Mouse (Mus musculus): ENCODE results near the gene Mctp1. TPM values are rescaled to one million over a fixed set of nuclear protein-coding genes. Genes with fewer than 3 reads are reported as not detected.

Gene Mctp1
- polyA plus RNA-seq, 1 experiment from 2014 or later, result 0.38 TPM

DNA sequence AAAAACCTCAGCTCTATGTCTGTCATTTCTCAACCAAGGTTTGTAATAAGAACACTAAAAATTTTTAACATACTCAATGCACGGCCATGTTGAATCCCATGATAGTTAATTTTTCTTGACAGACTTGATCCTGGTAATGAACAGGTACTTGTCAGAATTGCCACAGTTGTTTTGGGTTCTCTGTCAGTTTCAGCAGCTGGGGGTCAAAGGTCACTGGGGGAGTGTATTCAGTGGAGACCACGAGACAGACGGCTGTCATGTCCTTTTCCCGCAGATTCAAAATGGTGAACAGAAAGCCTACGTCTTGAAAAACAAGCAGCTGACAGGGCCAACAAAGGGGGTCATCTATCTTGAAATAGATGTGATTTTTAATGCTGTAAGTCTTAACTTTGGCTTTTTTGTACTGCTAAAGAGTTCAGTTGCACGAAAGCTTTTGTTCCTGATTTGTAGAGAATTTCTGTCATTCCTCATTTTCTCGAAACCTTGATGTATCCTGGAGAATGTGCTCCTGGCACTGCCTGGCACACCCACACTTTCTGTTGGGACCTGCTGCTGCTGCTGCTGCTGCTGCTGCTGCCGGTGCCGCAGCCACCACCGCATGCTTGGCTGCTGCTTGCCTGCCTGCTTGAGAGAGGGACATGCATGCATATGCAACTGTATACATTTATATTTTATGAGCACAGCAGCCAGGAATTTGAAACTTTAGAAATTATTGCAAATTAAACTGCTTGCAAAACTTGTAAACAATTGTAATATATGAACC lies 440.8 kb downstream of the Mctp1 start:
- Histone ChIP-seq H3K4me1 (replicated peaks) (no peaks in the 10 kb centered on the region), H3K36me3 (no peaks in the 10 kb centered on the region), H3K4me2 (no peak overlapping the region), H3K27ac (ENCODE audit: poor library complexity, severe bottlenecking) (no peak overlapping the region), H3K4me3 (no peak overlapping the region), H3K9me3 (replicated peaks) (no peaks in the 10 kb centered on the region), H3K27me3 (replicated peaks) (no peaks in the 10 kb centered on the region), H3K9ac (no peak overlapping the region)
- WGBS, result 68% methylated on average over 10 of the region's 10 CpGs
- no peak for ATAC-seq (ENCODE audit: insufficient number of reproducible peaks, low FRiP score)

DNA sequence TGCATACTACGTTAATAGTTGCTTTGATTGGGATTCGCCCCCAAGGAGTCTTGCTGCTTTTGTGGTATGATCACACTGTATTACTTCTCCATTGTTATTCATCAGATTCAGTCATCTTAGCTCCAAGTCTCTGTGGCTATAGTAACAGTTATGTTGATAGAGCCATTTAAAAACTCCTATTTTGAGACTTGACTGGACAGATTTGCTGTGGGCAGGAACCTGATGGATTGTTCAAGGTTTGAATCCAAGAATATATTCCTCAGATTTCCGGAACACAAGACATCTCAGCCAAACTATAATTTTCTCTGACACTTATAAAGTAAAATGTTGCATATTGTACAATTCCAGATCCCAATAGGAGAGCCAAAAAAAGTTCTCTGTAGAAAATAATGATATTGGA lies 443.4 kb downstream of the Mctp1 start:
- 81% methylated on average over 3 of the region's 3 CpGs for whole genome bisulfite sequencing
- Histone ChIP-seq H3K9ac (no peak overlapping the region), H3K4me3 (no peak overlapping the region), H3K9me3 (replicated peaks) (no peaks in the 10 kb centered on the region), H3K4me1 (replicated peaks) (no peaks in the 10 kb centered on the region), H3K27me3 (replicated peaks) (no peaks in the 10 kb centered on the region), H3K27ac (ENCODE audit: poor library complexity, severe bottlenecking) (no peak overlapping the region), H3K4me2 (no peak overlapping the region), H3K36me3 (no peaks in the 10 kb centered on the region)
- ATAC-seq (ENCODE audit: insufficient number of reproducible peaks, low FRiP score), result no peak

DNA sequence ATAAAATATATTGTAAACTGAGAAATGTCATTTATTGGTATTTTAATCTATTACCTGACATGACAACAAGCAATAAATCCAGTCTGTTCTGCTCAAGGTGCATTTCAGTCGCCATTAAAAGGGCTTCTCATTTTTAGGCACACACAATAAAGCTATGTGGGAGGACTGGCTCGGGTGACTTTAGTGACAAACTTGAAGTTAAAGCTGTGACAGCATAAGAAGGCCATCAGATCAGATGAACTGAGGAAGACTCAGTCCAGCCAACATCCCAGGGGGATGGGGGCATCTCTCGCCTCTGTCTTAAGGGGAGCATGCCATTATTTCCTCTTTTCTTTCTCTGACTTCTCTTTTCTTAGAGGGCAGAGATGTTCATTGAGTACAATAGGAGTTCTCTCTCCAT lies 453.7 kb downstream of the Mctp1 start:
- H3K27ac ChIP-seq (ENCODE audit: poor library complexity, severe bottlenecking), result no peak overlapping the region
- H3K9ac ChIP-seq, result no peak overlapping the region
- H3K36me3 ChIP-seq, result no peaks in the 10 kb centered on the region
- no peaks in the 10 kb centered on the region for H3K4me1 ChIP-seq (replicated peaks)
- no peak overlapping the region for H3K4me3 ChIP-seq
- no peak for ATAC-seq (ENCODE audit: insufficient number of reproducible peaks, low FRiP score)
- no peaks in the 10 kb centered on the region for H3K9me3 ChIP-seq (replicated peaks)
- WGBS, result 66% methylated on average over 3 of the region's 3 CpGs
- no peaks in the 10 kb centered on the region for H3K27me3 ChIP-seq (replicated peaks)
- H3K4me2 ChIP-seq, result no peak overlapping the region

DNA sequence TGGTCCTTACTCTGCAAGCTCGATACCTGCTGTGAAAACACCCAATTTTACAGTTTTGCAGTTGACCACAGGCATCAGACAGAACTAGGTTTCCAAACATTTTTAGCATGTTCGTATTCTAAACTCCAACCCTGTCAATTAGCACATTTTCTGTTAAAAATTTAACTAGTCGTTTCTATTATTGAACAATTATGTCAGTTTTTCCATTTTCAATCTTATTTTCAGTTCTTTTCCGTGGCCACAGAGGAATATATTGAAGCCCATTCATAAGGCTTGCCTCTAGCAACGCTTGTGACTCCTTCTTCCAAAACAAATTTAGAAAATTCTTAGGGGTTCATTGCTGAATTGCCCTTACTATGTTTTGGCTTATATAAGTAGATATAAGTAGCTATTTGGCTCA lies 456.4 kb downstream of the Mctp1 start:
- H3K27me3 ChIP-seq (replicated peaks), result no peaks in the 10 kb centered on the region
- H3K36me3 ChIP-seq, result no peaks in the 10 kb centered on the region
- no peak overlapping the region for H3K4me2 ChIP-seq
- no peak for ATAC-seq (ENCODE audit: insufficient number of reproducible peaks, low FRiP score)
- 69% methylated on average over 5 of the region's 5 CpGs for WGBS
- no peak overlapping the region for H3K4me3 ChIP-seq
- no peaks in the 10 kb centered on the region for H3K9me3 ChIP-seq (replicated peaks)
- H3K4me1 ChIP-seq (replicated peaks), result no peaks in the 10 kb centered on the region
- H3K27ac ChIP-seq (ENCODE audit: poor library complexity, severe bottlenecking), result no peak overlapping the region
- no peak overlapping the region for H3K9ac ChIP-seq

DNA sequence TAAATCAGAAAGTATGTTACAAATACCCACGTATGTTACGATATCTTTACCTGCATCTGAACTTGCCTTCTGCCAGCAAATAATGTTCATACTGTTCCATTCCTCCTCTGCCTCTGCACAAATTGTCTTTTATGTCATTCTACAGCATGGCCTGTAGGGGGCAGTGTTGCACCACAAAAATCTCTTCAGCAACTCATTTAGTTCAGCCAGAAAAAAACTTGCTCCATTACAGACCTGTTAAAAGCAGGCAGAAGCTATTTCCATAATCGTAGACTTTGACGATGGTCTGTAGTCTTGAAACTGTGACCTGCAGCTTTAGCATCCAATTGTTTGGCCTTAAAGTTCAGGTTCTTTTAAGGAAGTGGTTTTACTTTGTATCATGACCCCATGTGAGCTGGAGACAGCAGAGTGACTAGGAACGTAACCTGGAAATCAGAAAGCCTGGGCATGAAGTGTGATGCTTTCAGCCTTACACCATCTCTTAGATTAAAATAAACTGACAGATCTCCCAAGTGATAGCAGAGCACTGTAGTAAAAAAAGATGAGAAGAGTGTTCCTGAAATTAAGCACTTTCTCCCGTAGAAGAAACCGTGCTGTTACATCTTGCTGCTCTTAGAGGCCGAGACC lies 460.4 kb downstream of the Mctp1 start:
- Histone ChIP-seq H3K27ac (ENCODE audit: poor library complexity, severe bottlenecking) (no peak overlapping the region), H3K9me3 (replicated peaks) (no peaks in the 10 kb centered on the region), H3K4me2 (no peak overlapping the region), H3K4me3 (no peak overlapping the region), H3K27me3 (replicated peaks) (no peaks in the 10 kb centered on the region), H3K36me3 (no peaks in the 10 kb centered on the region), H3K9ac (no peak overlapping the region), H3K4me1 (replicated peaks) (peaks cover 7% of the 10 kb centered on the region)
- WGBS, result 46% methylated on average over 8 of the region's 8 CpGs
- ATAC-seq (ENCODE audit: insufficient number of reproducible peaks, low FRiP score), result no peak

DNA sequence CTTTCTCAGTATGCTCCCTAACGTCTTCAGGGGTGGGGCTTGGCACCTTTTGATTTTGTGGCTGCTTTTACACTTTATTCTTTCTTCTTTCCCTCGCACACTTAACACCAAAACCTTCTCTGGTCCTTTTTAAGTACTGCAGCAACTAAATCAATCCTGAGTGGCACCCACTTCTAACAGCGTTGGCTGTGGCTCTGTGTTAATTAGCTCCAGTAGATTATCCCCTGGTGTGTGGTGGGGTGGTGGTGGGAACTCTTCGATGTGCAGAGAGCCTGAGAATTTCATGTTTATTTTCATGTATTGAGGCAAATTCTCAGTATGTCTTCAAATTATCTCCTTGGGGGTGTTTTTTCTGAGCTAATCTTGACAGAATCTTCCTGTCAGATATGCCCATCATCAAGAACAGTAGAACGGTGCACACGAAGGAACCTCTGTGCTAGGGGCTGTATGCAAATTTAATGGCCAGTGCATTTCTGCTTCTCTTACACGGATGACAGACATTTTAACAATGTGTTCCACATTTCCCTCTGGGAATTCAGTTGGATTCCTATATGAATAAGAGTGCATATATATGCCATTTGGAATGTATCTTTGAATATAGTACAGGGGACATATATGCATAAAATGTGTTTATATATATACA lies 466.2 kb downstream of the Mctp1 start:
- H3K27me3 ChIP-seq (replicated peaks), result no peaks in the 10 kb centered on the region
- no peaks in the 10 kb centered on the region for H3K36me3 ChIP-seq
- H3K27ac ChIP-seq (ENCODE audit: poor library complexity, severe bottlenecking), result no peak overlapping the region
- no peak for ATAC-seq (ENCODE audit: insufficient number of reproducible peaks, low FRiP score)
- no peaks in the 10 kb centered on the region for H3K9me3 ChIP-seq (replicated peaks)
- no peak overlapping the region for H3K9ac ChIP-seq
- peaks cover 7% of the 10 kb centered on the region for H3K4me1 ChIP-seq (replicated peaks)
- no peak overlapping the region for H3K4me3 ChIP-seq
- WGBS, result 36% methylated on average over 7 of the region's 7 CpGs
- H3K4me2 ChIP-seq, result no peak overlapping the region

DNA sequence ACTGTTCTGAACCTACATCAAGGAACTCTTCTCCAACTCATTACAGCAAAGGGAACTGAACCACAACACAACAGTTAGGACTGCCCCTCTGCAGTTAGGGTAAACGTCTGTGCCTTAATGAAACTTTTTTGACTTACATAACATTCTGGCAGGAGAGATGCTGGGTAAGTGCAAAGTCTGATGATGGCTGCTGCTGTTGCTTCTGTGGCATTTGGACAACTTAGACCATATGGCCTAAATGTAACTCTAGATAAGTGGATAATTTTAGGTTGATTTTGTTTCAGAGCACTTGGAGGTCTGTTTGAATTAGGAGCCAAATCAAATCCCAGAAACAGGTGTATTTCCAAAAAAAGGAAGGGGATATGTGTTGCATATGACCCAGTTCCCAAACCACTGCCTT lies 470.0 kb downstream of the Mctp1 start:
- no peak overlapping the region for H3K27ac ChIP-seq (ENCODE audit: poor library complexity, severe bottlenecking)
- no peak overlapping the region for H3K9ac ChIP-seq
- no peak for ATAC-seq (ENCODE audit: insufficient number of reproducible peaks, low FRiP score)
- no peaks in the 10 kb centered on the region for H3K27me3 ChIP-seq (replicated peaks)
- H3K9me3 ChIP-seq (replicated peaks), result no peaks in the 10 kb centered on the region
- WGBS, result 48% methylated on average over 1 of the region's 1 CpGs
- H3K4me2 ChIP-seq, result no peak overlapping the region
- peaks cover 5% of the 10 kb centered on the region for H3K4me1 ChIP-seq (replicated peaks)
- no peak overlapping the region for H3K4me3 ChIP-seq
- H3K36me3 ChIP-seq, result no peaks in the 10 kb centered on the region

DNA sequence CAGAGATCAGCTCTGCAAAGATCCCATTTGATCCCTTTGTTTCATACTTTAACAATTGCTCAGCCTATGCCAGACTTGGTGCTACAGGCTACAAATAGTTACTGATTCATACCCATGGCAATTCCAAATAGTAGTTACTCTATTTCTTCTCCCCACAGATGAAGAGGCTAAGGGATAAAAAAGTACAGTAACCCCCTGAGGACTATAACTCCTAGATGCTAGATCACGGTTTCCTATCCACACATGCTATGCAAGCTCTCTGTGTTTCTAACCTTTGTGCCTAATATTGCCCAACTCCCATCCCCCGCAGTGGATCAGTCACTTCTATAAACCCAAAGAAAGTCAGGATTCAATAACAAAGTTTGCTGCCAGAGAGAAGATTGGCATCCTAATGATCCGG lies 470.7 kb downstream of the Mctp1 start:
- no peak overlapping the region for H3K4me2 ChIP-seq
- H3K36me3 ChIP-seq, result no peaks in the 10 kb centered on the region
- H3K9me3 ChIP-seq (replicated peaks), result no peaks in the 10 kb centered on the region
- WGBS, result 85% methylated on average over 3 of the region's 3 CpGs
- H3K27ac ChIP-seq (ENCODE audit: poor library complexity, severe bottlenecking), result no peak overlapping the region
- H3K4me3 ChIP-seq, result no peak overlapping the region
- H3K9ac ChIP-seq, result no peak overlapping the region
- ATAC-seq (ENCODE audit: insufficient number of reproducible peaks, low FRiP score), result no peak
- H3K27me3 ChIP-seq (replicated peaks), result no peaks in the 10 kb centered on the region
- H3K4me1 ChIP-seq (replicated peaks), result peaks cover 5% of the 10 kb centered on the region

DNA sequence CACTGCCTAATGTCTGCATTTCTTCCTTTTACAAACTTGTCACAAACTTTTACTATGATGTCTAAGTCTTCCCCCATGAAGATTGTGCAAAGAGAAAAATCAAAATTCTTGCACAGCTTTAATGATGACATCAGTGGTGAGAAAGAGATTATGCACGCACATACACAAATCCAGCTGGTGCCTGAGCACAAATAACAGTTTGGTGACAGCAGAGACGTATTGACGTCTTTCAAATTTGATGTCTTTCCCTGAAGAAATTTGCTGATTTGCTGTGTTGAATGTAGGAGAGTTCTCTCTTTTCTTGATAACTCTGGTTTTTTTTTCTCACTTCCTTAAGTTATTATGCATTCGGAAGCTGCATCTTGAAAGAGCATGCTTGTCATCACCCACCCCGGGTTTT lies 472.7 kb downstream of the Mctp1 start:
- H3K4me1 ChIP-seq (replicated peaks), result peaks cover 5% of the 10 kb centered on the region
- ATAC-seq (ENCODE audit: insufficient number of reproducible peaks, low FRiP score), result no peak
- H3K27me3 ChIP-seq (replicated peaks), result no peaks in the 10 kb centered on the region
- no peak overlapping the region for H3K9ac ChIP-seq
- H3K4me2 ChIP-seq, result no peak overlapping the region
- H3K9me3 ChIP-seq (replicated peaks), result no peaks in the 10 kb centered on the region
- WGBS, result 41% methylated on average over 5 of the region's 5 CpGs
- no peaks in the 10 kb centered on the region for H3K36me3 ChIP-seq
- H3K4me3 ChIP-seq, result no peak overlapping the region
- H3K27ac ChIP-seq (ENCODE audit: poor library complexity, severe bottlenecking), result no peak overlapping the region

DNA sequence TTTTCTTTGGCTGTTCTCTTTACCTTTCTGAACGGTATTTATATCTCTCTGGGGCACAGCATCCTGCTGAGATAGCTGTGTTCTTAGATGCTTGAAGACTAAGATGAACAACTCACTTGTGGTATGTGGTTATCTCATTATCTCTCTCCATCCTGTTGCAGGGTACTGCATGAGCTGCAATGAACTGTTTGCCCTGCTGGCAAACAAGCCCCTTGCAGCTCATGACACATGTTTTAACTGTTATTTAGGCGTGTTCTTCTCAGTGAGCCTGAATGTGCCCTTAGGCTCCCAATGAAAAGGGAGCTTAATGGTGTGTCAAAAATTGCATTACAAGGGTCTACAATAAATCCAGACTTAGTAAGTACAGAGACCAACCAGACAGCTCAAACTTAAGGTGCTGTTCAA lies 473.7 kb downstream of the Mctp1 start:
- Histone ChIP-seq H3K9me3 (replicated peaks) (no peaks in the 10 kb centered on the region), H3K4me3 (no peak overlapping the region), H3K27ac (ENCODE audit: poor library complexity, severe bottlenecking) (no peak overlapping the region), H3K4me2 (no peak overlapping the region), H3K4me1 (replicated peaks) (peaks cover 5% of the 10 kb centered on the region), H3K9ac (no peak overlapping the region), H3K36me3 (no peaks in the 10 kb centered on the region), H3K27me3 (replicated peaks) (no peaks in the 10 kb centered on the region)
- no peak for ATAC-seq (ENCODE audit: insufficient number of reproducible peaks, low FRiP score)
- WGBS, result 22% methylated on average over 2 of the region's 2 CpGs

DNA sequence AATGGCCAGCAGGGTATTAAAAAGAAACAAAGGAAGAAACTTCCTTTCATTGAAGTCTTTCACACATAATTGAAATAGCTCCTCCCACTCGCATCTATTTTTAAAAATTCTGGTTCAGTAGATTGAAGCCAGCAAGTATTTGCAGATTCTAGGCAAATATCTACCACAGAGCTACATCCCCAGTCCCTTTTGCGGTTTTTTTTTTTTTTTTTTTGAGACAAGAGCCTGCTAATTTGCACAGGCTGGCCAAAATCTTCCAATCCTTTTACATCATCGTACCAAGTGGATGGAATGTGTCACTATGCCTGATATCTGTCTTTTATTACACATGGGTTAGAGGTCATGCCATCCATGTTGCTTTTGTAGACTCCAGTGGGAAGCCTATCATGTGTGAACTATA lies 486.0 kb downstream of the Mctp1 start:
- no peaks in the 10 kb centered on the region for H3K9me3 ChIP-seq (replicated peaks)
- no peak for ATAC-seq (ENCODE audit: insufficient number of reproducible peaks, low FRiP score)
- WGBS, result 77% methylated on average over 3 of the region's 3 CpGs
- H3K4me3 ChIP-seq, result no peak overlapping the region
- no peak overlapping the region for H3K4me2 ChIP-seq
- H3K36me3 ChIP-seq, result no peaks in the 10 kb centered on the region
- no peak overlapping the region for H3K9ac ChIP-seq
- H3K4me1 ChIP-seq (replicated peaks), result no peaks in the 10 kb centered on the region
- H3K27ac ChIP-seq (ENCODE audit: poor library complexity, severe bottlenecking), result no peak overlapping the region
- H3K27me3 ChIP-seq (replicated peaks), result no peaks in the 10 kb centered on the region

Data from heart, embryonic 12.5 days (tissue).